Mouse (Mus musculus) stomach, embryonic 15.5 days (tissue): ENCODE results near the gene Nr1h2. TPM values are rescaled to one million over a fixed set of nuclear protein-coding genes. Genes with fewer than 3 reads are reported as not detected.

Experiments used
- ATAC-seq: fragments of 200-750 bp; cut with Nextera tagmentation; 2 replicates; pipeline ENCODE4 v1.8.0; 2017; ENCODE audit warnings: low read depth, moderate number of reproducible peaks, moderate TSS enrichment; ENCODE audit not compliant: insufficient read depth, low FRiP score
- H3K27ac ChIP-seq: fragments of 300-500 bp; sonication (generic); 2 replicates; pipeline ENCODE4 v1.5.1; 2015; ENCODE audit warnings: mild to moderate bottlenecking, inconsistent platforms
- H3K27me3 ChIP-seq: fragments of 300-500 bp; sonication (generic); replicated peaks from 2 replicates; pipeline ENCODE4 v1.6.1; 2015; ENCODE audit warnings: inconsistent platforms
- H3K36me3 ChIP-seq: fragments of 300-500 bp; sonication (generic); 2 replicates; pipeline ENCODE4 v1.6.1; 2015; ENCODE audit warnings: inconsistent platforms
- H3K4me1 ChIP-seq: fragments of 300-500 bp; sonication (generic); 2 replicates; pipeline ENCODE4 v1.6.1; 2015; ENCODE audit warnings: inconsistent platforms
- H3K4me2 ChIP-seq: fragments of 300-500 bp; sonication (generic); 2 replicates; pipeline ENCODE4 v1.6.1; 2015; ENCODE audit warnings: mild to moderate bottlenecking, inconsistent platforms
- H3K4me3 ChIP-seq: fragments of 300-500 bp; sonication (generic); replicated peaks from 2 replicates; pipeline ENCODE4 v1.5.1; 2015; ENCODE audit warnings: inconsistent platforms
- H3K9ac ChIP-seq: fragments of 300-500 bp; sonication (generic); 2 replicates; pipeline ENCODE4 v1.6.1; 2015; ENCODE audit warnings: inconsistent platforms
- H3K9me3 ChIP-seq: fragments of 300-500 bp; sonication (generic); 2 replicates; pipeline ENCODE4 v1.6.1; 2016; ENCODE audit warnings: inconsistent platforms
- WGBS: fragments of 180-500 bp; shearing (Covaris S2); methylation state at CpG from one replicate; pipeline ENCODE4 v1.1.7; 2015; 5-methylcytosine and 5-hydroxymethylcytosine counted together
- polyA plus RNA-seq: library from polyadenylated mRNA; unstranded; fragments of >200 nt; fragmentation: Nextera tagmentation; extraction: Ambion mirVana; gene quantifications from 2 replicates; pipeline ENCODE4 v1.2.1, GENCODE M21; 2015

Gene Nr1h2
- polyA plus RNA-seq, 1 experiment from 2014 or later: 62.9 TPM

DNA sequence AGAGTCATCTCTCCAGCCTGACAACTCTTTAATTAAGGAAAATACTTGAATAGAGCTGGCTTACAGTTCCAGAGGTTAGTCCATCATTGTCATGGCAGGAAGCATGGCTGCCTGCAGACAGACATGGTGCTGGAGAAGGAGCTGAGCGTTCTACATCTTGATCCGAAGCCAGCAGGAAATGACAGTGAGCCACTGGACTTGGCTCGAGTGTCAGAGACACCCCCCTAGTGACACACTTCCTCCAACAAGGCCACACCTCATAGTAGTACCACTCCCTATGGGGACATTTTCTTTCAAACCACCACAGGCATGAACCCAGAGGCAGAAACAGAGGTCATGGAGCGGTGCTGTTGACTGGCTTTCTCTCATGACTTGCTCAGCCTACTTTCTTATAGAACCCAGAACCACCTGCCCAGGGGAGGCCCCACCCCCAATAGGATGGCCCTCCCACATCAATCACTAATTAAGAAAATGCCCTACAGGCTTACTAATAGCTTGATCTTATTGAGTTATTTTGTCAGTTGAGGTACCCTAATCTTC is 30.6 kb upstream of the Nr1h2 start:
- peaks cover 44% of the 10 kb centered on the region for H3K27me3 ChIP-seq
- 73% methylated on average over 4 of the region's 4 CpGs for WGBS
- H3K9me3 ChIP-seq: no peaks in the 10 kb centered on the region

DNA sequence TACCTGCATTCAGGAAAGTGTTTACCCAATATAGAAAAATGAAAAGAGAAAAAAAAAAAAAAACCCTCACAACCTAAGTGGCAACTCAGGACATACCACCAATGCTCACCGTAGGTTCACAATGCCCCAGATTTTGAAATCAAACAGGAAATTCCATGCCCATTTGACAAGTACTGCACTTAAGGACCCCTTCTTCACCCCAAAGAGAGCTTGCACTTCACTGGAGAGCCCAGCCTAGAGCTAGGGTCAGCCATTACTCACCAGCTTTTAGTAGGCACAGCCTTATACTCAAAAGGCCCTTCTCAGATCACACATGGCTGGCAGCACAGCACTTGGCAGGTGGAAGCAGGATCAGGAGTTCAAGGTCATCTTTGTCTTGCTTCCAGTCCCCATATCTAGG is 29.4 kb upstream of the Nr1h2 start:
- WGBS: 71% methylated on average over 1 of the region's 1 CpGs
- H3K4me2 ChIP-seq: no peak overlapping the region
- ATAC-seq: no peak
- peaks cover 6% of the 10 kb centered on the region for H3K4me1 ChIP-seq
- H3K27ac ChIP-seq: no peak overlapping the region
- H3K4me3 ChIP-seq: no peak overlapping the region
- H3K27me3 ChIP-seq: peaks cover 32% of the 10 kb centered on the region
- no peak overlapping the region for H3K9ac ChIP-seq
- H3K9me3 ChIP-seq: no peaks in the 10 kb centered on the region
- H3K36me3 ChIP-seq: no peaks in the 10 kb centered on the region

More for the DNA sequence above, 30.6 kb upstream of the Nr1h2 start:
- no peak overlapping the region for H3K9ac ChIP-seq
- no peak overlapping the region for H3K4me3 ChIP-seq
- peaks cover 15% of the 10 kb centered on the region for H3K4me1 ChIP-seq
- no peaks in the 10 kb centered on the region for H3K36me3 ChIP-seq
- no peak overlapping the region for H3K4me2 ChIP-seq
- no peak for ATAC-seq
- no peak overlapping the region for H3K27ac ChIP-seq

DNA sequence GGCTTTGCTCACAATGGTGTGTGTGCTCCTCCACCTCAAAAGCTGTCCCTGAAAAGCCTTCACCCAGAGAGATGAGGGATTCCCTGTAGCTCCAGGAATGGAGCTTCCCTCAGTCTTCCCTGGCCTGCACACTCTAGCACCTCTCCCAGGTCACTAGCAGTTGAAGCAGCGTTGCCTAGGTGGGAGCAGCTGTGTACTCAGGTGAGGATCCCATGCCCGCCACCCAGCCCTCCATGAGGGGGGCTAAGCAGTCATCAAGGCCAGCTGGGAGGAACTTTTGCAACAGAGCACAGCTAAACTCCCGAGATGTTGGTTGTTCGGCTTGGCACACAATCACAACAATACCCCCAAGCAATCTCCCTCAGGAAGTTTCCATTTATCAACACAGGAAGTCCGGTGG is 29.0 kb upstream of the Nr1h2 start:
- Histone ChIP-seq H3K4me1 (peaks cover 6% of the 10 kb centered on the region), H3K36me3 (no peaks in the 10 kb centered on the region), H3K9me3 (no peaks in the 10 kb centered on the region), H3K4me3 (no peak overlapping the region), H3K27ac (no peak overlapping the region), H3K9ac (no peak overlapping the region), H3K27me3 (peaks cover 28% of the 10 kb centered on the region), H3K4me2 (no peak overlapping the region)
- WGBS: 61% methylated on average over 5 of the region's 5 CpGs
- ATAC-seq: no peak

DNA sequence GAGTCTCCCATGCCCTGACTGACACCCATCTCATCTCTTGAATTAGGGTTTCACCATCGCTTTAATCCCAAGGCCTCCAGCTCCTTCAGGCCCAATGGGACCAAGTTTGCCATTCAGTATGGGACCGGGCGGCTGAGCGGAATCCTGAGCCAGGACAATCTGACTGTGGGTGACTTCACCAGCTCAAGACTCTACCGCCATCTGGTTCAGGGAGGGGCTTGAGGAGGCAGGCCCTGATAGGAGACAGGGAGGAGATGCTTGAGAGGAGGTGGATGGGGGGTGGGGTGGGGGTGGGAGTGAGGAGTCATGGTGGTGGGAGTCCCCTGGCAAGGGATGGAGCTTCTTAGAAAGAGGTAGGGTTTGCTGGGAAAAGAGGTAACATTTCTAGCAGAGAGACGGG is 27.9 kb upstream of the Nr1h2 start:
- H3K36me3 ChIP-seq: no peaks in the 10 kb centered on the region
- H3K4me3 ChIP-seq: no peak overlapping the region
- H3K9me3 ChIP-seq: no peaks in the 10 kb centered on the region
- H3K27ac ChIP-seq: no peak overlapping the region
- no peak overlapping the region for H3K9ac ChIP-seq
- WGBS: 67% methylated on average over 6 of the region's 6 CpGs
- H3K27me3 ChIP-seq: peaks cover 17% of the 10 kb centered on the region
- no peaks in the 10 kb centered on the region for H3K4me1 ChIP-seq
- ATAC-seq: no peak
- H3K4me2 ChIP-seq: no peak overlapping the region

DNA sequence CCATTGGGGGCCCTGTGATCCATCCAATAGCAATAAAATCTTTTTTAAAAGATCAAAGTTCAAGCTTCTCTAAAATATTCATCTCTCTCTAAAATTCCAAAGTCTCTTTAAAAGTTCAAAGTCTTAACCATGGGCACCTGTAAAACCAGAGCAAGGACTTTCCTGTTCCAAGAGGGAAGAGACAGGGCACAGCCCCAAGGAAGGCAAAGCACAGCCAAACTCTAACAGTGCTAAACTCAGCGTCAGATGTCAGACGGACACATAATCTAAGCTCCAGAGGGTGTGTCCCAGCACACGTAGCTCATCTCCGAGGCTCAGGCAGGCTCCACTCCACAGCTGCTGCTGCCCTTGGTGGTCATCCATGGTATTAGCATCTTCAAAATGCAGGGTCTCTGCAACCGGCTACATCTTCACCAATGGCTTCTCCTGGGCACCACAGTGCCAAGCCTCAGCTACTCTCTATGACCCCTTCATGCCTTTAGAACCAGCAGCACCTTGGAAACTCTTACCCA is 22.6 kb upstream of the Nr1h2 start:
- Histone ChIP-seq H3K27me3 (no peaks in the 10 kb centered on the region), H3K36me3 (no peaks in the 10 kb centered on the region), H3K4me1 (no peaks in the 10 kb centered on the region), H3K4me2 (no peak overlapping the region), H3K27ac (no peak overlapping the region), H3K4me3 (no peak overlapping the region), H3K9ac (no peak overlapping the region), H3K9me3 (no peaks in the 10 kb centered on the region)
- no peak for ATAC-seq
- 36% methylated on average over 5 of the region's 5 CpGs for WGBS

- ATAC-seq: no peak
Observed at GRCm38 (mm10) chr7:44572956-44573484, 19.3 kb upstream of the Nr1h2 start.

DNA sequence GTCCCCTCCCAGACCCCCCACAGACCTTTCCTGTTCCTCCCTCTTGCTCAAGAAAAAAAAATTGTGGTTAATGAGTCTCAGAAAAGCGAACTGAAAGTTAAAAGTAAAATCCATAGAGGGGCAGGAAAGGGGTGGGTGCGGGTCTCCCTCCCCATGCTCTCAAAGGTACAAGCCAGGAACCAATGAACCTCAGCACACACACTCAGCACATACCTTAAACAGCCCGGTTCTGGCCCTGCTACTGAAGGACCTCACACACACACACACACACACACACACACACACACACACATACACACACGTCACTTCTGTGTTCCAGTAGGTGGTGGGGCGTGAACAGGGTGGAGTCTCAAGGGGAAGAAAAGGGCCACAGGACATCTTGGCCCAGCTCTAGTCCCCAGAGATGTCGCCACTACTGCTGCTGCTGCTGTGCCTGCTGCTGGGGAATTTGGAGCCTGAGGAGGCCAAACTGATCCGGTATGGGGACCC is 18.5 kb upstream of the Nr1h2 start, which contains the start of gene Napsa:
Gene Napsa, plus strand, starts transcription at position 168 of the 489 bp plus-strand sequence.
- Histone ChIP-seq H3K36me3 (no peaks in the 10 kb centered on the region), H3K9me3 (no peaks in the 10 kb centered on the region), H3K4me1 (no peaks in the 10 kb centered on the region), H3K4me2 (no peak within 1 kb of the TSS), H3K4me3 (no peak within 1 kb of the TSS), H3K9ac (no peak within 1 kb of the TSS), H3K27ac (no peak within 1 kb of the TSS), H3K27me3 (no peaks in the 10 kb centered on the region)
- ATAC-seq: no peak
- WGBS: 40% methylated on average over 7 of the region's 7 CpGs

More at GRCm38 (mm10) chr7:44572956-44573484, 19.3 kb upstream of the Nr1h2 start:
- H3K27ac ChIP-seq: no peak overlapping the region
- no peak overlapping the region for H3K9ac ChIP-seq
- 69% methylated on average over 5 of the region's 5 CpGs for WGBS
- no peaks in the 10 kb centered on the region for H3K9me3 ChIP-seq
- H3K4me2 ChIP-seq: no peak overlapping the region
- H3K36me3 ChIP-seq: no peaks in the 10 kb centered on the region
- H3K27me3 ChIP-seq: no peaks in the 10 kb centered on the region
- no peak overlapping the region for H3K4me3 ChIP-seq
- H3K4me1 ChIP-seq: no peaks in the 10 kb centered on the region

DNA sequence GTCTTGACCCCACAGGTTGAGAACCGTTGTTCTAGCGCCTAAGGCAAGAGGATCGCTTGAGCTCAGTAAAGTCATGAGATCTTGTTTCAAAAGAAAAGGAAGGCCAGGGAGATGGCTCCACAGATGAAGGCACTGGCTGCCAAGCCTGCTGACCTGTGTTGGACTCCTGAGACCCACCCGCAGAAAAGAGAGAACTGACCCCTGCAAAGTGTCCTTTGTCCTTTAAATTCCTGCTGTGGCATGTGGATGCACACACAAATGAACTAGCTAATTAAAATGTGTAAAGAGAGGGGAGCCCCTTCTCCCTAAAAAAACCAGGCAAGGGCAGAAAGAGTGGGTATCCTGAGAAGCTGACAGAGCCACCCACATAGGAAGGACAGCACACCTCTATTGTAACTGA is 18.1 kb upstream of the Nr1h2 start:
- Histone ChIP-seq H3K9ac (no peak overlapping the region), H3K4me2 (no peak overlapping the region), H3K27ac (no peak overlapping the region), H3K36me3 (no peaks in the 10 kb centered on the region), H3K27me3 (no peaks in the 10 kb centered on the region), H3K9me3 (no peaks in the 10 kb centered on the region), H3K4me3 (no peak overlapping the region), H3K4me1 (no peaks in the 10 kb centered on the region)
- no peak for ATAC-seq
- 72% methylated on average over 4 of the region's 4 CpGs for WGBS

DNA sequence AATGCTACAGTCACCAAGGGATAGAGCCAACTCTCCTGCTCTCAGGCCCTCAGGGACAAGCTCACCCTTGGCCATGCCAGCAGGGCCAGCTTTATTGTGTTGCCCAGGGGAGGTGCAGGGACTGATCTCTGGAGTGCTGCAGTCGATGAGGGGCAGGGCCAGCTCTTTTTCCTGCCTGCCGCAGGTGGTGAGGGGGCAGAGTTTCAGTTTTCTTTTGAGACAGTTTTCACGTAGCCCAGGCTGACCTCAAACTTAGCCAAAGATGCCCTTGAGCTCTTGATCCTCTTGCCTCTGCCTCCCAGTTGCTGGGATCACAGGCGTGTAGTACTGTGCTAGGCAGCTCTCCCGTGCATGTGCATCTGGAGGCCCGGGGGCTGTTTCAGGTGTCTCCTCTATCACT is 17.2 kb upstream of the Nr1h2 start:
- Histone ChIP-seq H3K27me3 (no peaks in the 10 kb centered on the region), H3K9ac (no peak overlapping the region), H3K4me1 (no peaks in the 10 kb centered on the region), H3K9me3 (no peaks in the 10 kb centered on the region), H3K4me2 (no peak overlapping the region), H3K36me3 (no peaks in the 10 kb centered on the region), H3K4me3 (no peak overlapping the region), H3K27ac (no peak overlapping the region)
- no peak for ATAC-seq
- WGBS: 72% methylated on average over 6 of the region's 6 CpGs

- no peaks in the 10 kb centered on the region for H3K36me3 ChIP-seq
- no peak overlapping the region for H3K4me3 ChIP-seq
- H3K9me3 ChIP-seq: no peaks in the 10 kb centered on the region
- no peak overlapping the region for H3K27ac ChIP-seq
- WGBS: 58% methylated on average over 9 of the region's 9 CpGs
- H3K27me3 ChIP-seq: no peaks in the 10 kb centered on the region
- no peak overlapping the region for H3K9ac ChIP-seq
- no peak for ATAC-seq
- no peak overlapping the region for H3K4me2 ChIP-seq
- no peaks in the 10 kb centered on the region for H3K4me1 ChIP-seq
Observed at GRCm38 (mm10) chr7:44568803-44569202, 15.1 kb upstream of the Nr1h2 start.

DNA sequence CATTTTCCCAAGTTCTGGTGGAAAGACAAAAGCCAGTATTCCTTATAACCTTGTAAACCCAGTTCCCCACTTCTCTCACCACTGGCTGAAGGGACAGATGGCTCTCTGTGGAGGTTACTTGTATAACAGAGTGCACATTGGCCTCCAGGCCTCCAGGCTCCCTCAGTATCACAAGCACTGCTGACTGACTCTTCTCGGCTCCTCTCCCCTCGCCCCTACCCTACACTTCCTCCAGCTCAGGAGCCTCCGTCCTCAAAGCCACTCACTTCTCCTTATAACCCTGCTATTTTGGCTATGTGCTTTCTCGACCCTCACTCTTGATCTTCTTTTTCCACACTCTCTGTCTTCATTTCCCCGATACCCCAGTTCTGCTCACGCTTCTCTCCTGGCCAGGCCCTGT is 11.7 kb upstream of the Nr1h2 start:
- Histone ChIP-seq H3K9ac (no peak overlapping the region), H3K9me3 (no peaks in the 10 kb centered on the region), H3K27ac (no peak overlapping the region), H3K4me1 (no peaks in the 10 kb centered on the region), H3K36me3 (no peaks in the 10 kb centered on the region), H3K27me3 (no peaks in the 10 kb centered on the region), H3K4me3 (no peak overlapping the region), H3K4me2 (no peak overlapping the region)
- ATAC-seq: no peak
- 72% methylated on average over 6 of the region's 6 CpGs for WGBS

DNA sequence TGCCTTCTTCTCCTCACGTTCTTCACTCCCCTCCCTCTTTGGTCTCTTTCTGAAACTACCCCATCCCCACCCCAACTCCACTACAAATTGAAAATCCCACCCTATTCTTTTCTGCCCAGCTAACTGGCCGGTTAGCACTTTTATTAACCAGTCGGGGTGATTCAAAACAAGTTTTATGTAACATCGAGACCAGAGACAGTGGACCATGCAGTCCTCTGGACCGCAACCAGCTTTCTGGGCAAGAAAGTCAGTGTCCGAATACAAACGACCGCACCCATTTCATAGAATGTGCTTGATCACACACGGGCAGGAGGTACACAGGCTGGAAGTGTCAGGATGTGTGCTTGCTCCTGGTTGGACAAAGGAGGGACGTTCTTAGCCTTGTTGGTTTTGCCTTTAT is 10.7 kb upstream of the Nr1h2 start:
- ATAC-seq: no peak
- 81% methylated on average over 10 of the region's 10 CpGs for WGBS
- H3K4me3 ChIP-seq: no peak overlapping the region

More for the DNA sequence above, 10.7 kb upstream of the Nr1h2 start:
- Histone ChIP-seq H3K9ac (no peak overlapping the region), H3K4me1 (no peaks in the 10 kb centered on the region), H3K4me2 (no peak overlapping the region), H3K27me3 (no peaks in the 10 kb centered on the region), H3K36me3 (no peaks in the 10 kb centered on the region), H3K27ac (no peak overlapping the region), H3K9me3 (no peaks in the 10 kb centered on the region)
